Mouse (Mus musculus) hindbrain, embryonic 15.5 days (tissue): ENCODE data around the gene Foxp1. TPM values are rescaled to one million over a fixed set of nuclear protein-coding genes. Genes with fewer than 3 reads are reported as not detected.

ENCODE experiments used
- ATAC-seq: fragments of 200-750 bp; cut with Nextera tagmentation; 2 replicates; pipeline ENCODE4 v1.8.0; 2017; ENCODE audit warnings: low read depth, moderate number of reproducible peaks, moderate TSS enrichment; ENCODE audit not compliant: low FRiP score
- H3K27ac ChIP-seq: fragments of 300-500 bp; sonication (generic); replicated peaks from 2 replicates; pipeline ENCODE4 v1.5.1; 2015; ENCODE audit warnings: mild to moderate bottlenecking, inconsistent platforms
- H3K27me3 ChIP-seq: fragments of 300-500 bp; sonication (generic); 2 replicates; pipeline ENCODE4 v1.6.1; 2015; ENCODE audit warnings: control low read depth, inconsistent platforms
- H3K36me3 ChIP-seq: fragments of 300-500 bp; sonication (generic); 2 replicates; pipeline ENCODE4 v1.6.1; 2015; ENCODE audit warnings: control low read depth, inconsistent platforms
- H3K4me1 ChIP-seq: fragments of 300-500 bp; sonication (generic); replicated peaks from 2 replicates; pipeline ENCODE4 v1.6.1; 2015; ENCODE audit warnings: control low read depth, inconsistent platforms
- H3K4me2 ChIP-seq: fragments of 300-500 bp; sonication (generic); 2 replicates; pipeline ENCODE4 v1.6.1; 2015; ENCODE audit warnings: moderate library complexity, mild to moderate bottlenecking, inconsistent platforms
- H3K4me3 ChIP-seq: fragments of 300-500 bp; sonication (generic); 2 replicates; pipeline ENCODE4 v1.5.1; 2015; ENCODE audit warnings: mild to moderate bottlenecking, inconsistent platforms
- H3K9ac ChIP-seq: fragments of 300-500 bp; sonication (generic); 2 replicates; pipeline ENCODE4 v1.6.1; 2015; ENCODE audit warnings: inconsistent platforms
- H3K9me3 ChIP-seq: fragments of 300-500 bp; sonication (generic); 2 replicates; pipeline ENCODE4 v1.6.1; 2016; ENCODE audit warnings: control low read depth, inconsistent platforms
- WGBS: fragments of 180-500 bp; shearing (Covaris S2); methylation state at CpG from one replicate; pipeline ENCODE4 v1.1.7; 2015; 5-methylcytosine and 5-hydroxymethylcytosine counted together
- polyA plus RNA-seq: library from polyadenylated mRNA; unstranded; fragments of >200 nt; fragmentation: Nextera tagmentation; extraction: Ambion mirVana; gene quantifications from 2 replicates; pipeline ENCODE4 v1.2.1, GENCODE M21; 2015

Foxp1 gene
- polyA plus RNA-seq, 1 experiment from 2014 or later = 74.2 TPM

DNA sequence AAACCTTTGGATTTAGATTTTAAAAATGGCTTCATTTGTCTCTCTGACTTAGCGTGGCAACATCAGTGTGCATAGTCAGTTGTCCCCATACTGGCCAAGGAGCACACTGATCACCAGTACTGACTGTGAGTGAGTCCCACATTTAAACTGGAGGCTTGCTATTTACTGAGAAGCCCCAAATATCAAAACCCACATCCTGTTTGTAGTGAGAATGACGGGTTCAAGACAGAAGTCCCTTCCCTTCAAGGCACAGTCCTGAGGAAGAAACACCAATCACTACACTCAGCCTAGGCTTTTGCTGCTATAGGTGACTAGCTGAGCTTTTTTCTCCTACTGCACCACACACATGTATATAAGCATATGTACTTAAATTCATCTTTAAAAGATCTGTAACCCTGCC, 264.8 kb downstream of the Foxp1 start:
- no peaks in the 10 kb centered on the region for H3K9me3 ChIP-seq
- no peak overlapping the region for H3K27ac ChIP-seq
- no peak overlapping the region for H3K4me3 ChIP-seq
- H3K36me3 ChIP-seq = no peaks in the 10 kb centered on the region
- no peak for ATAC-seq
- no peak overlapping the region for H3K4me2 ChIP-seq
- H3K27me3 ChIP-seq = no peaks in the 10 kb centered on the region
- no peaks in the 10 kb centered on the region for H3K4me1 ChIP-seq
- WGBS = 88% methylated on average over 2 of the region's 2 CpGs
- H3K9ac ChIP-seq = no peak overlapping the region

- Histone ChIP-seq H3K4me2 (no peak overlapping the region), H3K9me3 (no peaks in the 10 kb centered on the region), H3K36me3 (no peaks in the 10 kb centered on the region), H3K4me1 (no peaks in the 10 kb centered on the region), H3K27me3 (no peaks in the 10 kb centered on the region), H3K27ac (no peak overlapping the region), H3K9ac (no peak overlapping the region), H3K4me3 (no peak overlapping the region)
- ATAC-seq = no peak
- 90% methylated on average over 8 of the region's 8 CpGs for WGBS
Measured at GRCm38 (mm10) chr6:99253331-99253730, 269.2 kb downstream of the Foxp1 start.

DNA sequence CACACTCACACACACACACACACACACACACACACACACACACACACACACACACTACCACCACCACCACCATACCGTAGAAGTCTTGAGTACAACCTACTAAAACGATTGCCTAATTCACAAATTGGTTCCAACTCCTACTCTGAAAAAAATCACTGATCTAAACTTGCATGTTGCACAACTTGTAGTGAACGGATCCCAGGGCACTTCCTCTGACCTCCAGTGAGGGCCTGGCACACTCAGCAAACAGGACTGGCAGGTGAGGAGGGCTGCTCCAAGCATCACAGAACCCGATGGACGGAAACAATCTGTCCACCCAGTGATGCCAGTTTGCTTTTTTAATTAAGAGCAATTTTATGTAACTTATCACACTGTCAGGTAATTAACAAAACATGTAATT, 269.7 kb downstream of the Foxp1 start:
- Histone ChIP-seq H3K4me1 (no peaks in the 10 kb centered on the region), H3K27ac (no peak overlapping the region), H3K9me3 (no peaks in the 10 kb centered on the region), H3K4me2 (no peak overlapping the region), H3K36me3 (no peaks in the 10 kb centered on the region), H3K4me3 (no peak overlapping the region), H3K9ac (no peak overlapping the region), H3K27me3 (no peaks in the 10 kb centered on the region)
- ATAC-seq = no peak
- WGBS = 78% methylated on average over 5 of the region's 5 CpGs

GRCm38 (mm10) chr6:99251924-99252323, 270.6 kb downstream of the Foxp1 start:
- ATAC-seq = no peak
- H3K9ac ChIP-seq = no peak overlapping the region
- 92% methylated on average over 4 of the region's 4 CpGs for WGBS

DNA sequence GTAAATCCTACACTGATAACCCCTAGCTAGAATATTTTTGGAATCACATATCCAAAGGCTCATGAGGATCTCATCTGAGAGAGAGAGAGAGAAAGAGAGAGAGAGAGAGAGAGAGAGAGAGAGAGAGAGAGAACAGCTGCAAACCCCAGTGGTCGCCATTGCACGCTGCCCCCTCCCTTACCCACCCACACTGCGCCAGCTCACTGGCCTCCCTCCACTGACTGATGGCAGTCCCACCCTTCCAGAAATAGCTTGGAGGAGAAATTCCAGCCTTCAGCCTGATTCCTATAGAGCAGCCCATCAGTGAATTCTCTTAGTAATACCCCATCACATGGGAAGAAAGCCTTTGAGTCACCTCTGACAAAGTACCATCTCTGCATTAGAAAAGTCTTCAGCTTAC, 271.3 kb downstream of the Foxp1 start:
- Histone ChIP-seq H3K4me3 (no peak overlapping the region), H3K9me3 (no peaks in the 10 kb centered on the region), H3K27me3 (no peaks in the 10 kb centered on the region), H3K4me1 (no peaks in the 10 kb centered on the region), H3K9ac (no peak overlapping the region), H3K36me3 (no peaks in the 10 kb centered on the region), H3K4me2 (no peak overlapping the region), H3K27ac (no peak overlapping the region)
- 90% methylated on average over 3 of the region's 3 CpGs for WGBS
- no peak for ATAC-seq

More at GRCm38 (mm10) chr6:99251924-99252323, 270.6 kb downstream of the Foxp1 start:
- Histone ChIP-seq H3K27ac (no peak overlapping the region), H3K27me3 (no peaks in the 10 kb centered on the region), H3K9me3 (no peaks in the 10 kb centered on the region), H3K4me3 (no peak overlapping the region), H3K36me3 (no peaks in the 10 kb centered on the region), H3K4me1 (no peaks in the 10 kb centered on the region), H3K4me2 (no peak overlapping the region)

DNA sequence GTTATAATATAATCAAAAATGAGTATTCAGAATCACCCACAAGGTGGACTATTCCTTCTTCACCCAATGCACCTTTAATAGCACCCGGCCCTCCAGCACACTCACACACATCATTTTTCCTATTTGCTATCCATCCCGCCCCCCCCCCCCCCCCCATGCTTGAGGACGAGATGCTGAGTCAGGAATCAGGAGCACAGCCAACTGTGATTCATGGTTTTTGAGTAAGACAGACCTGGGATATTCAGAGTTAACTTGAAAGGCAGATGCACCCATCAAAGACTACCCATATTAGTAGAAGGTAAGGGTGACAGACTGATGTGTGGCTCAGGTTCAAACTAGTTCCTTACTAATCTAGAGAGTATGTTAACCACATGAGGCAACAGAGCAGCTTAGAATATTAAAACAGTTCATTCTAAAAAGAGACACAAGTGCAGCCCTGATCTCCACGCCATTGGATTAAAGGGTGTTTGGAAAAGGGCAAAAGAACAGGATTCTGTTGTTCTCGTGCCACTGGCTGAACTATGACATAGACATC, 273.0 kb downstream of the Foxp1 start:
- WGBS = 79% methylated on average over 5 of the region's 5 CpGs
- no peak for ATAC-seq

DNA sequence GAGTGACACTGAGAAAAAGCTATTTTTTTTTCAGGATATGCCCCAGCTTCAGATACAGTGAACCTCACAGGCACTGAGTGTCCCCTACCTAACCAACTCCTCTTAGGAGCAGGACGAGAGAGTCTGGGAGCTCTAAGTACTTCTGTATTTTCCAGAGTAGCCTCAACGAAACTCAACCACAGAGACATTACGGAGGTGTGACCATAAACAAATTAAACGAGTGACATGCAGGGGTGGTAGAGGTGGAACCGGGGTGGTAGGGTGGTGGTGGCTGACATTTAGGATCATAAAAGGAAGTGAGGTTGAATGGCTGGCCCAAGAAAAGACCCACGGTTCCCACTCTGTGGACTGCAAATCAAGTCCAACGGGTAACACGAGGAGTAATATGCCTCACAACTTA, 274.1 kb downstream of the Foxp1 start:
- 90% methylated on average over 8 of the region's 8 CpGs for WGBS
- Histone ChIP-seq H3K27ac (no peak overlapping the region), H3K4me1 (no peaks in the 10 kb centered on the region), H3K36me3 (no peaks in the 10 kb centered on the region), H3K4me2 (no peak overlapping the region), H3K9me3 (no peaks in the 10 kb centered on the region), H3K4me3 (no peak overlapping the region), H3K9ac (no peak overlapping the region), H3K27me3 (no peaks in the 10 kb centered on the region)
- ATAC-seq = no peak

More for the DNA sequence above, 273.0 kb downstream of the Foxp1 start:
- H3K9ac ChIP-seq = no peak overlapping the region
- no peak overlapping the region for H3K4me3 ChIP-seq
- no peaks in the 10 kb centered on the region for H3K27me3 ChIP-seq
- no peaks in the 10 kb centered on the region for H3K9me3 ChIP-seq
- H3K4me2 ChIP-seq = no peak overlapping the region
- no peaks in the 10 kb centered on the region for H3K4me1 ChIP-seq
- no peaks in the 10 kb centered on the region for H3K36me3 ChIP-seq
- H3K27ac ChIP-seq = no peak overlapping the region

- Histone ChIP-seq H3K27ac (no peak overlapping the region), H3K4me1 (no peaks in the 10 kb centered on the region), H3K36me3 (no peaks in the 10 kb centered on the region), H3K9me3 (no peaks in the 10 kb centered on the region), H3K4me2 (no peak overlapping the region), H3K9ac (no peak overlapping the region), H3K27me3 (no peaks in the 10 kb centered on the region), H3K4me3 (no peak overlapping the region)
- 97% methylated on average over 10 of the region's 10 CpGs for WGBS
- no peak for ATAC-seq
Measured at GRCm38 (mm10) chr6:99241625-99242395, 280.7 kb downstream of the Foxp1 start.

DNA sequence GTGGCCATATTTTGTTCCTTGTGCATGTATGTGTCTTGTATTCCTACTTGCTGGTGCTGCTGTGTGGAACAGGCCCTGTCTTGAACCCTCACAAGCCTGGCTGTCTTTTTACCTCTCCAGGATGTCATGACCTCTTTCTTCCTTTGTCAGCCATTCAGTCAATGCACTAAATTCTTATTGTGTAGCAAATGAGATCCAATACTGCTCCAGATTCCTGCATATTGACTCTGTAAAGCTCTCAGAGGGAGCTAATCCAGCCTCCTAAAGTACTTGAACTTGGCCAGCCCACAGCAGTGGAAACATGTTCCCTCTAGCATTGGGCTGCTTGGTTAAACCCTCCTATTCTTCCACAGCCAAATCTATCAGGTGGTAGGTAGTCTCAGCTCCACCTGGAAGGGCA, 281.8 kb downstream of the Foxp1 start:
- Histone ChIP-seq H3K36me3 (no peaks in the 10 kb centered on the region), H3K4me1 (no peaks in the 10 kb centered on the region), H3K27me3 (no peaks in the 10 kb centered on the region), H3K27ac (no peak overlapping the region), H3K4me2 (no peak overlapping the region), H3K9me3 (no peaks in the 10 kb centered on the region), H3K4me3 (no peak overlapping the region), H3K9ac (no peak overlapping the region)
- ATAC-seq = no peak

GRCm38 (mm10) chr6:99235588-99235987, 286.9 kb downstream of the Foxp1 start:
- no peak overlapping the region for H3K4me3 ChIP-seq
- no peaks in the 10 kb centered on the region for H3K9me3 ChIP-seq
- no peaks in the 10 kb centered on the region for H3K27me3 ChIP-seq
- H3K27ac ChIP-seq = no peak overlapping the region
- no peak overlapping the region for H3K4me2 ChIP-seq
- 88% methylated on average over 8 of the region's 8 CpGs for WGBS
- H3K36me3 ChIP-seq = no peaks in the 10 kb centered on the region
- H3K9ac ChIP-seq = no peak overlapping the region
- no peaks in the 10 kb centered on the region for H3K4me1 ChIP-seq
- no peak for ATAC-seq

GRCm38 (mm10) chr6:99233411-99233810, 289.1 kb downstream of the Foxp1 start:
- Histone ChIP-seq H3K4me1 (no peaks in the 10 kb centered on the region), H3K36me3 (no peaks in the 10 kb centered on the region), H3K9ac (no peak overlapping the region), H3K27me3 (no peaks in the 10 kb centered on the region), H3K4me2 (no peak overlapping the region), H3K4me3 (no peak overlapping the region), H3K9me3 (no peaks in the 10 kb centered on the region), H3K27ac (no peak overlapping the region)
- no peak for ATAC-seq
- WGBS = 57% methylated on average over 10 of the region's 10 CpGs

DNA sequence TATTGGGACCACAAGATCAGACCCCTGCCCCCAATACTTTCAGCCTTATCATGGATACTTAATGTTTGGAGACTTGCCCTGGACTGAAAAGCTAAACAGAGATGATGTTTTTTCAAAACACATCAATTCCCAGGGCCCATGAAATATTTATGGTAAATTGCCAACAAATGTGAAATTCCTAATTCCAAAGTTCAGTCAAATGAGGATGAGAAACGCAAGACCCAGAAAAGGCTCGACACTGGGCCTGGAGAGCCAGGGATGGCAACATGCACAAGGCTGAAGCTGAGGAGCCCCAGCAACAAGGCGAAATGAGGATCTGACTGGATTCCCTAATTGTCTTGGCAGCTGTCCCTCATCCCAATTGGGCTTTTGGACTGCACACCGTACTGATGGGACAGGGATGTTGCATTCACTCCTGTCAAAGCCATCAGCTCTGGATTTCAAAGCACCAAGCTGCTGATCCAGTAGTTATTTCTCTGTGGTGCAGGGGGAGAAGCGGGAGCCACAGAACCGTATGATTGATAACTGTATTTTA, 294.1 kb downstream of the Foxp1 start:
- no peaks in the 10 kb centered on the region for H3K27me3 ChIP-seq
- no peaks in the 10 kb centered on the region for H3K9me3 ChIP-seq
- ATAC-seq = no peak
- H3K27ac ChIP-seq = no peak overlapping the region
- H3K4me3 ChIP-seq = no peak overlapping the region
- peaks cover 3% of the 10 kb centered on the region; the same call in 1 of the 2 replicates for H3K4me1 ChIP-seq
- no peak overlapping the region for H3K9ac ChIP-seq
- WGBS = 72% methylated on average over 6 of the region's 6 CpGs
- no peaks in the 10 kb centered on the region for H3K36me3 ChIP-seq
- no peak overlapping the region for H3K4me2 ChIP-seq
